Mouse (Mus musculus) telencephalon, adult 2 months (tissue): Measurements from ENCODE around the gene Pacsin2.
A peak's percentile ranks its signal among the peaks of the same experiment; 100 is the strongest.
"Not testable (repeated sequence)": the region's sequence is repeated elsewhere in the genome, so short reads cannot be mapped to it uniquely, and the experiment has no call there.

Experiments used
- DNase-seq: peaks from one replicate; pipeline ENCODE4 v3.0.0-alpha.2; 2011; ENCODE audit warnings: low read depth, low spot score

Gene Pacsin2

GRCm38 (mm10) chr15:83464083-83464904 is at the start of gene Pacsin2:
Pacsin2 (minus strand) TSS chr15:83464606.
- peak; percentile 89 for DNase-seq

DNA sequence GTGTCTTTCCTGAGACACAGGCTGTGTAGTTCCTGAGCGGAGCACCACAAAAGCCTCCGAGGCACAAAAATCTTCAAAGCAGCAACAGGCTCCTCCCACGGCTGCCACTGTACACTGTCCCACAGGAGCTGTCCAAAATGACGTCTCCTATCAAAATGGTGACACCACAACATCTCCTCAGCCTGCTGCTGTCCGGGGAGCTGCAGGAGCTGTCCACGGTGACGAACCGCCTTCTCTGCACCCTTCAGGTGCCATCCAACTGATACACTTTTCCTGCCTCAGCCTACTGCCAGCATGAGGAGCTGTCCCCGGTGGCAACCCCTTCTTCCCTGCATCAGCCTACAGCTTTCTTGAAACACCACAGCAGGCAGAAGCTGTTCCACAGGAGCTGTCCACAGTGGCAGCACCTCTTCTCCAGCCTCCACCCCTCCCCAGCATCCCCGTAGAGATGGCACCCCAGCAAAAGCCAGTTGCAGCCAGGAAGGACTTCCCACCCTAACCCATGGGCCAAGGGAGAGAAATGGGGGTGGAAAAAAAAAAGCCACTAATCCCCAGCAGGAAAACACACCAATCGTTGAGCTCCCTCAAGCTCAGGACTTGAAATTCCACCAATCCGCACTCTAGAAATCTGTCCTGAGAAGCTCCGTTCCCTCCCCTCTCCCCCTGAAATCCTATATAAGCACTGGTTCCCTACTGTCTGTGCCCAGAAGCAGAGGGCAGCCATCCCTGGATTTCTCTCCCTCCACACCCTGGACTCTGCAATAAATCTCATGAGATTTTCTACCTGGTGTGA is 48.3 kb upstream of the Pacsin2 start:
- no peak for DNase-seq

DNA sequence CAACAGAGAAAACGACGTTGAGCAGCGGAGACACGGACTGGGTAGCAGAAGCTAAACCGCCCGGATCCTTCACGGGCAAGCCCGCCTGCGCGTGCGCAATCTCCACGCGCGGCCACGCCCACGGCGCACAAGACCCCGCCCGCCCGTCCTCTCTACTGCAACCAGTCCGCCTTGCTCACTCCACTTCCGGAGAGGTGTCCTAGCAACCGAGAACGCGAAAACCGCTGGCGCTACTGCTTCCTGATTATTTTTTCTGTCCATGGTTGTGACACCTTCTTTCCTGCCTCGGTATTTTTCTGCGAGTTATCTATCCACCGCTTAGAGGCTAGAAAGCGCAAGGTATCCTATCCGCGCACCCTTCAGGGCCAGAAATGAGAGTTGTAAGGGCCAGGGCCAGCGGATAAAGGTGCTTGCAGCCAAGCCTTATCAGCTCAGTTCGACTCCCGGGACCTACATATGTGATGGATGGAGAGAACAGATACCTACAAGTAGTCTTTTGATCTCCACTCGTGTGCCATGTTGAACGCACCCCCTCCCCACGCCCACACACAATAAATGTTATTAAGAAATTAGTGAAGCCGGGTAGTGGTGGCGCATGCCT is 46.5 kb upstream of the Pacsin2 start, which contains the start of gene Ttll1:
Gene Ttll1, minus strand, starts transcription at position 89 of the 601 bp plus-strand sequence.
- peak; percentile 83 for DNase-seq

GRCm38 (mm10) chr15:83509950-83510804 is 45.8 kb upstream of the Pacsin2 start:
- DNase-seq = no peak

DNA sequence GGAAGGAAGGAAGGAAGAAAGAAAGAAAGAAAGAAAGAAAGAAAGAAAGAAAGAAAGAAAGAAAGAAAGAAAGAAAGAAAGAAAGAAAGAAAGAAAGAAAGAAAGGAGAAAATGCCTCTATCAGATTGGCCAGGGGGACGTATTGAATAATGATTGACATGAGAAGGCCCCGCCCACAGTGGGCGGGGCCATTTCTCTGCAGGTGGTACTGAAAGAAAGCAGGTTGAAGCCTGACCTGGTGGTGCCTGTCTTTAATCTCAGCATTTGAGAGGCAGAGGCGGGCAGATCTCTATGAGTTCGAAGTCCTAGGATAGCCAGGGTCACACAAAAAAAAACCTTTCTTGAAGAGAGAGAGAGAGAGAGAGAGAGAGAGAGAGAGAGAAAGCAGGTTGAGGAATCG is 37.1 kb upstream of the Pacsin2 start:
- DNase-seq = not testable (repeated sequence)

- DNase-seq = no peak
Observed at GRCm38 (mm10) chr15:83500352-83500751, 35.9 kb upstream of the Pacsin2 start.

DNA sequence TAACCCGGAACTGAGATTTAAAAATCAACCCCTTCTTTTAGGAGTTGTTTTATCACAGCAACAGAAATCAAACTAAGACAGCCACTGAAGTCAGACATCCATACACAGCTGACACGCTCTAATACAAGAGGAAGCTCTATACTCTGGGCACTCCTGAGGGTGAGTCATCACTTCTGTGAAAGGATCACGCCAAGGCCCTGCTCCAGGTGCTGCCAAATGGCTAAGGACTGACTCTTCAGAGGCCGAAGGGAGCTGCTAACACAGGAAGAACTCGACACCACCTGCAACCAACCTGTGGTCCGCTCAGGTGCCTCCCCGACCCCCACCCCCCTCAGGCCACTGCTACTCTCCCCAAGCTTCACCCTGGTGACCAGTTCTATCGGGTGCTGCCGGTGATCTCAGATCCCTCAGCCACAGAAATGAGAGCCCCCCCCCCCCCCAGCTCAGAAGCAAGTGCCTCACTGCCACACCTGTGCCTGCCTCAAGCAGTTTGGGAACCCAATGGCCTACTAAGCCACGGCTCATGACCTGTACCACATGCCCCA is 34.9 kb upstream of the Pacsin2 start:
- no peak for DNase-seq

GRCm38 (mm10) chr15:83497299-83497698 is 32.9 kb upstream of the Pacsin2 start:
- no peak for DNase-seq

DNA sequence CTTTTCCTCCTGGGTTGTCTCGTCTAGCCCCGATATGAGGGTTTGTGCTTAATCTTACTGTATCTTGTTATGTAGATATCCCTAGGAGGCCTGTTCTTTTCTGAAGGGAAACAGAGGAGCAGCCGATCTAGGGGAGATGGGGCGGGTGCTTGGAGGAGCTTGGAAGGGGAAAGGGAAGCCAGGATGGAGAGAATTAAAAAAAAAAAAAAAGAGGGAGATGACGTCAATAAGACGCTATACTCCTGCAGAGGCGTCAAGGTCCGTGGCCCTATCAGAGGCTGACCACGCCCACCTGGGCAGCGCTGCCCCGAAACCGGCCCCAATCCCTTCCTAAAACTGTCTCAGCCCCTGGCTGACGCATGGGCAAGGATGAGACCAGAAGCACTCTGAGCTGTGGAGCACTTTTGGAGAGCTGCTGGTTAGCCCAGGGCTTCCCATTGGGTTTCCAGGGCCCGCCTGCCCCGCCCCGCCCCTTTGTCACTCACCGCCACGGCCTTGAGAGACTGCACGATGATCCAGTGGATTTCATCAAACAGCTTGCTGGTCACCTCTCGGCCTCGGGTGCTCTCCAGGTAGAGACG is 31.5 kb upstream of the Pacsin2 start:
- no peak for DNase-seq

GRCm38 (mm10) chr15:83495195-83495594 is 30.8 kb upstream of the Pacsin2 start:
- DNase-seq = no peak

DNA sequence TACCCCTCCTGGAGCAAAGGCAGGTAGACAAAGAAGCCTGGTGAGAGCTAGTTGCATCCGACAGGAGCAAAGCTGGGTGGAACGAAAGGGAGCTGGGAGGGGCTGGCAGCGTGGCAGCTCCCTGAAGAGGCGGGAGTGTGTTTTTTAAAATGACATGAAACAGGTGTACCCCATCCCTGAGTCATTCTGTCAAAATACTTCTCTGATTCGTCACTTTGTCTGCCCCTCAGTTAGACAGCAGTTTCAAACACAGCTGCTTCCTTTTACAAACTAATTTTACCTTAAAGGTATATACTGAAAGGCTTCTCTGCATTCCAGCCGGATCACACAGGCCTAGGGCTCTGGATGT is 30.1 kb upstream of the Pacsin2 start:
- DNase-seq = no peak

DNA sequence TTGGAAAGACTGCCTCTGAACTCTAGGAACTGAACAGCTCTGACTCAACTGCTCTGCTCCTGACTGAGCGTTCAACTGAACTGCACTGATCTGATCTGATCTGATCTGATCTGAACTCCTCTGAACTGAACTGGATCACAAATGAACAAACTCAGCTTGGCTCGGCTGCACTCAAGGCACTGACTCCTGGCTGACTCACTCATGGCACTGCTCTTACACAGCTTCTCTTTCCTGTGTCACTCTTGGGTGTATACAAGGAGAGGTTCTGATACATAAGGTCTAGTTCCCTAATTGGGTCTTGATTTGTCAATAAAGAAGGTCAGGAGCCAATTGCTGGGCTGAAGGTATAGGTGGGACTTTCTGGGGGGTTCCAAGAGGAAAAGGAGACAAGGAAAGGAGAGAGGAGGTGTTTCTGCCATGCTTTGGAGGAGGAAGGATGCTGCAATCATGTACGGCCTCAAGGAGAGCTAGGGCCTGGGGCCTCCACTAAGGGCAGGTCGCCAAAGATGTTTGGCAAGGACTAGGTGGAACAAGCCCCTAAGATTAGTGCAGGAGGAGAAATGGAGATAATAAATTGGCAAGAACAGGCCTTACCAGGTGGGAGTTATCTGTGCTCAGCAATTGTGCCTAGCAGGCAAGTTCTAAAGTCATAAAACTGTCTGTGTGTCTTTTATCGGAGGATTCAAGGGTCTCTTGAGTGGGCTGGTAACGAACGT is 29.6 kb upstream of the Pacsin2 start:
- no peak for DNase-seq

DNA sequence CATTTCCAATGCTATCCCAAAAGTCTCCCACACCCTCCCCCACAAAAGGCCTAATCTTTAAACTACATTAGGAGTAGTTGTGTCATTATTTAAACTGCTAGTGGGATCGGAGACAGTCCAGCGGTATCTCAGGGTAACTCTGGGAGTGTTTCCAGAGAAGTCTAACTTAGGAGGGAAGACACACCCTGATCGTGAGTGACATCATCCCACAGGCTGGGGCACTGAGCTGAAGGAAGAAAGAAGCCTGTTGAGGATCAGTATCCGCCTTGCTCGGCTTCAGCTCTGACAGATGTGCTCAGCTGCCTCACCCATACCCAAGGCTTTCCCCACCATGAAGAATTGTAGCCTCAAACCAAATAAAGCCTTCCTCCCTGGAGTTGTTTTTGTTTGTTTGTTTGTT is 27.5 kb upstream of the Pacsin2 start:
- DNase-seq = no peak

- DNase-seq = no peak
Observed at GRCm38 (mm10) chr15:83489471-83489870, 25.1 kb upstream of the Pacsin2 start.

GRCm38 (mm10) chr15:83487477-83488115 is 23.2 kb upstream of the Pacsin2 start:
- no peak for DNase-seq

GRCm38 (mm10) chr15:83484311-83484710 is 19.9 kb upstream of the Pacsin2 start:
- no peak for DNase-seq

DNA sequence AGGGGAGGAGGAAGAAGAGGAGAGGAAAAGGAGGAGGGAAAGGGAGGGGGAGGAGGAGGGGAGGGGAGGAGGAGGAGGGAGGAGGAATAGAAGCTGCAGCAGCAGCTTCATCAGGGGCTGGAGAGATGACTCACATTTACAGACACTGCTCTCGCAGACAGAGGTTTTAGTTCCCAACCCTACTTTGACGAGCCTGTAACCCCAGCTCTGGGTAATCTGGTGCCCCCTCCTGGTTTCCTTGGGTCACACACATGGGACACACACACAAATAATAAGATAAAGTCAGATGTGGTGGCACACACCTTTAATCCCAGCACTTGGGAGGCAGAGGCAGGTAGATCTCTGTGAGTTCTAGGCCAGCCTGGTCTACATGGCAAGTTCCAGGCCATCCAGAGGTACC is 19.1 kb upstream of the Pacsin2 start:
- DNase-seq = no peak

- DNase-seq = no peak
Observed at GRCm38 (mm10) chr15:83482645-83483224, 18.3 kb upstream of the Pacsin2 start.

DNA sequence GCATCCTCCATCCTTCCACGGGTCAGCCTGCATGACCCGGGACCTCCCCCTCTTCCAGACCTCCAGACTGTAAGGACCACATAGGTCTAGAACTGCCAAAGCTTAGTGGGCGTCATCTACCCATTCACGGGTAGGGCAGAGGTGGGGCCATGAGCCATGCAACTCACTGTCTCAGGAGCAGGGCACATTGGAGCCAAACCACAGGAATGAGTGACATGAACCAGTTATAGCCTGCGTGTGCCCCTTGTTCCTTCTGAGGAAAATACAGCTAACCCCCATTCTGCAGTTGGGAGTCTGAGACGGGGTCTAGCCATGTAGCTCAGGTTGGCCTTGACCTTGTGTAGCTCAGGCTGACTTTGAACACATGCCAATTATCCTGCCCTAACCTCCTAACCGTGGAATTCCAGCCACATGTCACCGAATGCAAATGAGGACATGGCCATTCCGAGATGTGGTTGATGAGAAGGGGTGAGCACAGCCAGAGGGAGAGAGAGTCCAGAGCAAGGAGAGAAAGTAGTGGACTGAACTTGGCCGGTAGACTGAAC is 16.9 kb upstream of the Pacsin2 start:
- DNase-seq = no peak
